Mouse (Mus musculus) heart, adult 2 months (tissue): ENCODE measurements around the gene Cntnap1.

Experiments used
- EP300 ChIP-seq: fragments of 200-500 bp; IDR thresholded peaks from 2 replicates; pipeline ENCODE4 v1.6.1; 2011; ENCODE audit warnings: low read depth, low read length, control low read depth; ENCODE audit not compliant: insufficient read depth
- POLR2A ChIP-seq: fragments of 200-500 bp; IDR thresholded peaks from 2 replicates; pipeline ENCODE4 v1.6.1; 2011; ENCODE audit warnings: mild to moderate bottlenecking, low read depth, low read length, control low read depth; ENCODE audit not compliant: insufficient read depth

DNA sequence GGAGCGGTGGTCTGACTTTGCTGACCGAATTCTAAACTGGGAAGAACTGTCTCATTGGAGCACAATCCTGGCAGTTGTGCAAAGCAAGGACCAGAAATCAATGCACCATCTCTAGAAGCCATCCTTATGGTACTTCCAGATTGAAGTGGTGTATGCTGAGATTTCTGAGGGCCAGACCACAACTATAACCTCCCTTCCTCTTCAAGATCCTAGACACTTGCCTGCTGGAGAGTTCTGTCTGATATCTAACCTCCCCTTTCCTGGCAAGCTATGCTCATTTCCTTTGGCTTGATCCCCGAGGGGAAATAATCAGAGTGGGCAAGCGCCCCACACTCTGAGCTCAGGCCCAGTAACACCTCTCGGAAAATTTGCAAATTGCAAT lies 2.1 kb downstream of the Cntnap1 start:
- no peak for TF ChIP-seq POLR2A
- no peak for TF ChIP-seq EP300
